Mouse (Mus musculus): ENCODE measurements at regions not wholly inside any gene's neighbourhood (a gene's known extent, or its start where the extent isn't known, plus 50 kb on each side); places are given as distances from the start of the nearest gene placed in this dataset.
A peak's percentile ranks its signal among the peaks of the same experiment; 100 is the strongest.

DNA sequence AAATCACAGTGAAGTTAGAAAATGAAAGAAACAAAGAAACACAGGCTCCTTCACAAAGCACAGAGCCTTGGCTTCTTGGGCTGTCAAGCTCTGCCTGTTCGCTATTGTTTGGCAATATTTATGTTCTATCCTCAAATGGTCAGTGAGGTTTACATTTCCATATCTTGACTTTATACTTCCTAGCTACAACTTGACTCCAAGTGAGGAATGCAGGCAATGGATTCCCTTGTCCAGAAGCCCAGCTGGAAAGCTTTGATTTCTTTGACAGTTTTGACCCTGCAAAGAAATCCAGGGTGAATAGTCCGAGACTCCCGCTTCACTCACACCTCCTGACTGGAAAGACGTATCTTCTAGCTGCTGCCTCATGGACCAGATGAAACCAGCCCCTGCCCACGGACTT is 537.3 kb upstream of the Pbx1 start:
- no peak overlapping the region for H3K4me3 ChIP-seq (ENCODE audit: low read depth, low read length)
- H3K4me1 ChIP-seq (ENCODE audit: insufficient read depth, low read depth, low read length) = no peaks in the 10 kb centered on the region
- H3K9ac ChIP-seq (replicated peaks; ENCODE audit: low read depth) = no peak overlapping the region
- no peak for TF ChIP-seq EP300 (IDR thresholded peaks at IDR 0.05)
- TF ChIP-seq CTCF (IDR thresholded peaks at IDR 0.05) = no peak
- H3K27me3 ChIP-seq (replicated peaks; ENCODE audit: insufficient read depth, low read length) = no peaks in the 10 kb centered on the region
- DNase-seq (ENCODE audit: low spot score) = peak; percentile 25
- H3K36me3 ChIP-seq (ENCODE audit: insufficient read depth, low read length) = no peaks in the 10 kb centered on the region
- H3K9me3 ChIP-seq (ENCODE audit: low read length) = no peaks in the 10 kb centered on the region
- no peak overlapping the region for H3K27ac ChIP-seq (ENCODE audit: low read length)
- H3K4me2 ChIP-seq (replicated peaks; ENCODE audit: low read depth, low read length) = peak overlapping the region; percentile 28; the same call in 1 of the 2 replicates
- 32% methylated on average over 5 of the region's 5 CpGs for WGBS
- ATAC-seq = no peak

DNA sequence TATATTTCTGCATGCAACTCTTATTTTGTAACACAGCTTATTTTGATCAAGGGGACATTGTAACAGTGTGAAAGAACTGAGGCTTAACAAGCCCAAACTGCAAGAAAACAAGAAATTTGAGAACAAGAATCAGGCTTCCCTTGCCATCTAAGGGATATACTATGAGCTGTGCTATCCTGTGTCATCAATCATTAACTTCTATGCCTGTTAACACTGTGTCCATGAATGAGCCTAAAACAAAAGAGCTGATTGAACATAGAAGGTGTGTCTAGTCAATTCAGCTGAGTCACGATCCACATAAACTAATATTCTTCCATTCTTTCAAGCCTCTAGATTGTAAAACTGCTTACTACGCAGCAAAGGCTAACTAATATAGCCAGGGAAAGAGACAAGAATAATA is 535.3 kb upstream of the Pbx1 start:
- TF ChIP-seq CTCF (IDR thresholded peaks at IDR 0.05) = no peak
- no peak for TF ChIP-seq EP300 (IDR thresholded peaks at IDR 0.05)
- no peak for ATAC-seq
- DNase-seq (ENCODE audit: low spot score) = no peak
- Histone ChIP-seq H3K4me3 (ENCODE audit: low read depth, low read length) (no peak overlapping the region), H3K4me2 (replicated peaks; ENCODE audit: low read depth, low read length) (no peak overlapping the region), H3K27ac (ENCODE audit: low read length) (no peak overlapping the region), H3K4me1 (ENCODE audit: insufficient read depth, low read depth, low read length) (no peaks in the 10 kb centered on the region), H3K9ac (replicated peaks; ENCODE audit: low read depth) (no peak overlapping the region), H3K27me3 (replicated peaks; ENCODE audit: insufficient read depth, low read length) (no peaks in the 10 kb centered on the region), H3K36me3 (ENCODE audit: insufficient read depth, low read length) (no peaks in the 10 kb centered on the region), H3K9me3 (ENCODE audit: low read length) (no peaks in the 10 kb centered on the region)
- 74% methylated on average over 2 of the region's 2 CpGs for WGBS

DNA sequence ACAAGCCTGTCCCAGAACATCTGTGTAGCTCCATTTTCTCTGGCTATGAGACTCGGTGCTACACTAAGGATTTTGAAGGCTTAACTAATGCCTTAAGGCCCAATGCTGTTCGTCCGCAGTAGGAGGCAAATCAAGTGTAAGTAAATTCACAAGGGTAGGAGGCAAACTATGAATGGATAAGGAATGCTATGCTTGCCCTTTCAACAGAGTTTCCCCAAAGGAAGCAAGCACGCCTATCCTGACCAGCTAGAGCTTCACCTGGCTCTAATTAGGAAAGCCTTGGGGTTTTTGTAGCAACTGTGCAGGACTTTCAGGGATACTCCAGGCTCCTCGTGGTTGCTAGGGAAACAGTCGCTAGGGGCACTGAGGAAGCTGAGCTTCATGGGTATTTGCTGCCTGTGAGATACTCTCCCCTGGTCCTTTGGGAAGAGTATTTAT is 532.4 kb upstream of the Pbx1 start:
- Histone ChIP-seq H3K27me3 (replicated peaks; ENCODE audit: insufficient read depth, low read length) (no peaks in the 10 kb centered on the region), H3K9me3 (ENCODE audit: low read length) (no peaks in the 10 kb centered on the region), H3K36me3 (ENCODE audit: insufficient read depth, low read length) (no peaks in the 10 kb centered on the region), H3K27ac (ENCODE audit: low read length) (no peak overlapping the region), H3K4me1 (ENCODE audit: insufficient read depth, low read depth, low read length) (no peaks in the 10 kb centered on the region), H3K4me2 (replicated peaks; ENCODE audit: low read depth, low read length) (no peak overlapping the region), H3K9ac (replicated peaks; ENCODE audit: low read depth) (no peak overlapping the region), H3K4me3 (ENCODE audit: low read depth, low read length) (no peak overlapping the region)
- TF ChIP-seq CTCF (IDR thresholded peaks at IDR 0.05) (no peak), EP300 (IDR thresholded peaks at IDR 0.05) (no peak)
- no peak for ATAC-seq
- DNase-seq (ENCODE audit: low spot score) = no peak
- WGBS = 69% methylated on average over 6 of the region's 6 CpGs

DNA sequence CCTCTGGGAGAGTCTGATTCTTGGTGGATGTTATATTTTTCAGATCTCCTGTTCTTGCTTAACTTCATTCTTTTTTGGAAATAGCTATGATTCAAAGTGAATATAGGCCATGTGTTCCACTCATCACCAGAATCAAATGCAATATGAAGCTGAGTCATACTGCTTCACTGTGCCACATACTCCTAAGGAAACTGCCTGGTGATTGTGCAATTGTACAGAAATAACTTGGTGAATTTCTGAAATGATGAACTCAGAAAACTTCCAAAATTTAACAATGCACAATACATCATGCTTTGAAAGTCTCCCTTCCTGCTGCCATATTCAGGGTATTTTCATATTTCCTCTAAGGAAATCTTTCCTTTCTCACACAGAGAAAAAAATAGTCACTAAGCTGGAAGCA is 518.9 kb upstream of the Pbx1 start:
- TF ChIP-seq CTCF (IDR thresholded peaks at IDR 0.05) (no peak), EP300 (IDR thresholded peaks at IDR 0.05) (no peak)
- Histone ChIP-seq H3K9ac (replicated peaks; ENCODE audit: low read depth) (no peak overlapping the region), H3K9me3 (ENCODE audit: low read length) (no peaks in the 10 kb centered on the region), H3K4me2 (replicated peaks; ENCODE audit: low read depth, low read length) (no peak overlapping the region), H3K4me3 (ENCODE audit: low read depth, low read length) (no peak overlapping the region), H3K27ac (ENCODE audit: low read length) (no peak overlapping the region), H3K27me3 (replicated peaks; ENCODE audit: insufficient read depth, low read length) (no peaks in the 10 kb centered on the region), H3K36me3 (ENCODE audit: insufficient read depth, low read length) (no peaks in the 10 kb centered on the region), H3K4me1 (ENCODE audit: insufficient read depth, low read depth, low read length) (no peaks in the 10 kb centered on the region)
- DNase-seq (ENCODE audit: low spot score) = peak; percentile 21
- ATAC-seq = no peak

DNA sequence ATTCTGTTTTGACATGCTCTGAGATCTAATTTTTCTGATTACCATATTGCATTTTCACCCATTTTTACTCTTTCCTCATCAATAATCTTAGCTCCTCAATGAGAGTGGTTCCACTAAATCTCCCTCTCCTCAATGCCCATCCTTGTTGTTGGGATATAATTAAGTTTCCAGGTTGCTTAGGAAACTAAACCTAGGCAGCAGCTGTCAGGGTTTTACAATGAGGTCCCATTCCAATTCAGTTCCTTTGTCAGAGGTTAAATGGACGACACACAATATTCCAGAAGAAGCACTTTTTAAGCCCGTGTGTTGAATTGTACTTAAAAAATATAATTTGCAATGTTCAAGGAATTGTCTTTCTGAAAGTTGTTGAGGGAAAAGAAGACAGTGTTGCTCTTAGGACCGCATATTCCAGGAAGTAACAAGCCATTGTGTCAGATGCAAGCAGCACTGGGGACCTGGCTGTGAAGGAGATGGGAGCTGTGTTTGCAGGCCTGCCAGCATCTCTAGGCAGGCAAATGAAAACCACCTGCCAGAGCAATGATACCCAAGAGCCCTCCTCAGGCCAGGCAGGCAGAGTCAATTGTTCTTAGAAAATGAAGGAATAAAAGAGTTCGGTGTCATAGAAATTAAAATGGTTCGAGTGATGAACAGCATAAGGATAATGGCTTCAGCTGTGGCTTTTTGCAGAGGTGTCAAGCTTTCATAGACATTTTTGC is 492.2 kb upstream of the Pbx1 start:
- H3K9ac ChIP-seq (replicated peaks; ENCODE audit: low read depth) = no peak overlapping the region
- no peak overlapping the region for H3K4me2 ChIP-seq (replicated peaks; ENCODE audit: low read depth, low read length)
- no peak for DNase-seq (ENCODE audit: low spot score)
- no peak overlapping the region for H3K4me3 ChIP-seq (ENCODE audit: low read depth, low read length)
- no peak overlapping the region for H3K27ac ChIP-seq (ENCODE audit: low read length)
- no peak for ATAC-seq
- H3K9me3 ChIP-seq (ENCODE audit: low read length) = no peaks in the 10 kb centered on the region
- H3K36me3 ChIP-seq (ENCODE audit: insufficient read depth, low read length) = no peaks in the 10 kb centered on the region
- H3K27me3 ChIP-seq (replicated peaks; ENCODE audit: insufficient read depth, low read length) = no peaks in the 10 kb centered on the region
- no peak for TF ChIP-seq EP300 (IDR thresholded peaks at IDR 0.05)
- no peak for TF ChIP-seq CTCF (IDR thresholded peaks at IDR 0.05)
- H3K4me1 ChIP-seq (ENCODE audit: insufficient read depth, low read depth, low read length) = no peaks in the 10 kb centered on the region
- WGBS = 86% methylated on average over 5 of the region's 5 CpGs

DNA sequence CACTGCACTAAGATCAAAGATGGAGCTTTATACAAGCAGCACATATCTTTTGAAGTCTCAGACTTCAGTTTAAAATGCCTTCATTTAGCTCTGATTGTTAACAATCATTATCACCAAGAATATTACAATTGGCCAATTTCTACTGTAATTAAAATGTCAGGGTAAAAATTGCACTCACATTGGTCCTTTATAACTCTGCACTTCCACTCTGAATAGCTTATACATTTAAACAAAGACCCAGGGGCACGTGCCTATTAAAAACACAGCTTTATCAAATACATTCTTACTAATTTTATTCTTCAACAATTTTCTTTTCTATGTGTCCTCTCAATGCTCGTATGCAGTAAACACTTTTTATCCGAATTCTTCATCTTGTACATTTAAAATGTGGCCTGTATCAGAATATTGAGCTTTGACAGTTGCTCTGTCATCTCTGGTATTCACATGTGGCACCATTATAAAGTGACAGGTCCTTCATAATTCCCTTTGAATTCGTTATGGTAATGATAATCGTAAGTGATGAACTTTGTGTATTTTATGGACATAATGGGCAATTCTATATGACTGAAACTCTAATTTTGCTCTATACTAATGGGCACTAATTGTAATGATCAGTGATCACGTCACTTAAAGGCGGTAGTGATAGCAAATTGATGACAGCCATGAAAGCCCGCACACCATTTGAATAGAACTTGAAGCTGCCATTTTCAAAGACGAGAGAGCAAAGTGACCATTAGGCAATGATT is 486.4 kb upstream of the Pbx1 start:
- 83% methylated on average over 9 of the region's 9 CpGs for WGBS
- TF ChIP-seq EP300 (IDR thresholded peaks at IDR 0.05) (no peak), CTCF (IDR thresholded peaks at IDR 0.05) (no peak)
- H3K4me2 ChIP-seq (replicated peaks; ENCODE audit: low read depth, low read length) = no peak overlapping the region
- no peak overlapping the region for H3K9ac ChIP-seq (replicated peaks; ENCODE audit: low read depth)
- ATAC-seq (no peak), DNase-seq (ENCODE audit: low spot score) (no peak)
- H3K4me1 ChIP-seq (ENCODE audit: insufficient read depth, low read depth, low read length) = no peaks in the 10 kb centered on the region
- no peak overlapping the region for H3K27ac ChIP-seq (ENCODE audit: low read length)
- no peaks in the 10 kb centered on the region for H3K36me3 ChIP-seq (ENCODE audit: insufficient read depth, low read length)
- no peaks in the 10 kb centered on the region for H3K27me3 ChIP-seq (replicated peaks; ENCODE audit: insufficient read depth, low read length)
- H3K9me3 ChIP-seq (ENCODE audit: low read length) = no peaks in the 10 kb centered on the region
- H3K4me3 ChIP-seq (ENCODE audit: low read depth, low read length) = no peak overlapping the region
